Mouse (Mus musculus) embryo, embryonic 9.5 days (tissue): Measurements from ENCODE around the gene Fkbp4.

Experiments used
- DNase-seq: peaks from one replicate; pipeline ENCODE4 v3.0.0-alpha.2; 2017; ENCODE audit errors: extremely low spot score

Gene Fkbp4

DNA sequence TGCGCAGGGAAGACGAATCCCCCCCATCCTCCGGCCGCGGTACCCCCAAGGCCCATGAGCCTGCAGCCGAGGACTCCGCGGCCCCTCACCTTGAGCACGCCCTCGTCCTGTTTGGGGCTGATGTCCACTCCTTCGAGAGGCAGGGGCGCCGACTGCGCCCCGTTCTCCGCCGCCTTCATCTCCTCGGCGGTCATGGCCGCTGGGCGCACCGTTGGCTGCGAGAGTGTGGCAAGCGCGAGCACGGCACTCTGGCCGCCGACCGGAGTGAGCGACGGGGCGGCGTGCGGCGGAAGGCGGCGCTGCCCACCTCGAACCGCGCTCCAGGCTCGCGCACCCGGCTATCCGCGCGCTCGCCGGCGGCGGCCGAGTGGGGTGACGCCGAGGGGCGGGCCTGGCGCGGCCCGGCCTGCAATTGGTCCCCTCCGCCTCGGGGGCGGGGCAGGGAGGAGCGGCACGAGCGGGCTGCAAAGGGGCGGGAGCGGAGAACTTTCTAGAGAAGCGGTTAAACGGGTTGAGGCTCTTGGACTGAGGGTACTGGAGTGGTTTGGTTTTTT is at the start of gene Fkbp4:
Gene Fkbp4 (minus strand): TSS at position 361 of the 554 bp plus-strand sequence.
- peak; percentile 93 for DNase-seq

- DNase-seq, result no peak
Observed at GRCm38 (mm10) chr6:128487736-128488135, 49.3 kb upstream of the Fkbp4 start.

DNA sequence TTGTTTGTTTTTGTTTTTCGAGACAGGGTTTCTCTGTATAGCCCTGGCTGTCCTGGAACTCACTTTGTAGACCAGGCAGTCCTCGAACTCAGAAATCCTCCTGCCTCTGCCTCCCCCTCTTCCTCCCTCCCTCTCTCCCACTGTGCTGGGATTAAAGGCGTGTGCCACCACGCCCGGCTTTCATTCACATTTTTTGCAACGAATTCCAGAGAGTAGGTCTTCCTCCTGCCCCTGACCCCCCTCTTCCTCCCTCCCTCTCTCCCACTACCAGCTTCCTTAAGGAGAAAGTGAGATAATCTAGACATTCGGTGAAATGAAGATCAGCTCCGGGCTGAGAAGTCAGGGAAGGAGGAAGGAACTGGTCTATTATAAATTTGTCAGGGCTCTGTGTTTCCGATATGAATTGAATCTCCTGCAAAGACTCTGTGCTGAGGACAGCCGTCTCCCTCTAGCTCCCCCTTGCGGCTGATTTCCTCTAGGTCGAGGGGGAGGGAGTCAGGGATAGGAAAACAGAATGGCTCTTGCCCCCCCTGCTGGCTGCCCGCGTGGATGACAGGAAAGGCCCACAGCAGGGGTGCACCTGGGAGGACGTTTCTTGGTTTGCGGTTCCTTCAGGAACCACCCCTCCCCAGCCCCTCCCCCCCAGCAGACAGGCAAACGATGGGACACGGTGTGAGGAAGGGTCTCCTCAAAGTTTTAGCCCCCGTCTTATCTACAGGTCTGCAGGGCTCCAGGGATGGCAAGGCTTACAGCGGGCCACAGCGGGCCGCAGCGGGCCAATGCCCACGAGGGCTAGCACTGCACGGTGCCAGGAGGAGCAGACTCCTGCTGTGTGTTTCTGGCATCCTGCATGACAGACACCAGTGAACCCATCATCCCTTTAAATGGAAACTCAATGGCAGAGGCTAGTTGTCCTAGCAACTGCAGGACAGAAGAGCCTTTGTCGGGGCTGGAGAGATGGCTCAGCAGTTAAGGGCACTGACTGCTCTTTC is 41.3 kb upstream of the Fkbp4 start:
- DNase-seq, result peak; percentile 96

- no peak for DNase-seq
Observed at GRCm38 (mm10) chr6:128477495-128477894, 39.0 kb upstream of the Fkbp4 start.

DNA sequence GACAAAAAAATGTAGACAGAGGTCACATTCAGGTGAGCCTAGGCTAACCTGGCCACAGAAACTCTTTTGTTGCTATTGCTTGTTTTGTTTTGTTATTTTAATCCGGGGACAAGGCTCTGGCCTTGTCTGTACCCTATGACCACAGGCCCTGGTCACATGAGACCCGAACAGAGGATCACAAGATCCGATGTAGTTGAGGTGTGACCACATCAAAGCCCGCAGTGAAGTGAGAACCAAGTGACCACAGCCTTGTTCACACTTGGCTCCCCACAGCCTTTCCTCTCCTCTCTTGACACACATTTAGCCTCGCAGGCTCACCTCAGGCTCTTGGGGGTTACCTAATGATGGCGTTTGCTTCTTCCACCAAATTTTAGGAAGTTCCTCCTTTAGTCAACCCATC is 35.6 kb upstream of the Fkbp4 start:
- no peak for DNase-seq

- peak; percentile 53 for DNase-seq
Observed at GRCm38 (mm10) chr6:128469451-128469850, 31.0 kb upstream of the Fkbp4 start.

GRCm38 (mm10) chr6:128467298-128467697 is 28.8 kb upstream of the Fkbp4 start:
- no peak for DNase-seq

DNA sequence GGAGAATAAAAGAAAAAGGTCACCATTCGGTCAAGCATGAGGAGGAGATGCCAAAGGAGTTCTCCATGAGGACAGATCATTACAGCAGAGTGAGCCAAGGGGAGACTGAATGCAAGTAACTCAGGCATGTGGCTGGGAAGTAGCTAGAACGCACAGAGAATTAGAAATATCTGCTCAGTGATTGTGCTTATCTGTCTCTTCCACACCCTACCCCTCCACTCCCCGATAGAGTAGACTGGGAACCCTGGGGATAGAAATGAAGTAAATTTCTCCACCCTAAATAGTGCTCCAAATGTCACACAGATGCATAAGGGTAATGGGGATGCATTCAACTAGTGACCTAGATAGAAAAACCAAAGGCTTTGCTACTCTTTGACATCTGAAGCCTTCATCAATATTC is 28.1 kb upstream of the Fkbp4 start:
- no peak for DNase-seq

DNA sequence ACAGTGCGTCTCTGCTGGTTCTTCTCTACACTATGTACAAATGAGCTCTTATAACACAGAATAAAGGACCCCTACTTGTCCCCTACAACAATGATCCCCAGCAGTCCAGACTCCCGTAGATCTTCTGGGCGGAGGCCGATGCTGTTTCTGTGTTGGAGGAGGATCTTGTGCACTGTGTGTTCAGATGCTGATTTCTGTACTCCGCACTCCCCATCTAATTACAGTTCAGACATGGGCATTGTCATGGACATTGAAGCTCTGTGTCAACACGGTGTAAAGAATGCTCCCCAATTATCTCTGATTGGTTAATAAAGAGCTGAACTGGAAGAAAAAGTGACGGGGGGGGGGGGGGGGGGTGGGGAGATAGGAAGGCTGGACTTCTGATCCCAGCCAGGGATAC is 27.6 kb upstream of the Fkbp4 start:
- DNase-seq, result no peak

DNA sequence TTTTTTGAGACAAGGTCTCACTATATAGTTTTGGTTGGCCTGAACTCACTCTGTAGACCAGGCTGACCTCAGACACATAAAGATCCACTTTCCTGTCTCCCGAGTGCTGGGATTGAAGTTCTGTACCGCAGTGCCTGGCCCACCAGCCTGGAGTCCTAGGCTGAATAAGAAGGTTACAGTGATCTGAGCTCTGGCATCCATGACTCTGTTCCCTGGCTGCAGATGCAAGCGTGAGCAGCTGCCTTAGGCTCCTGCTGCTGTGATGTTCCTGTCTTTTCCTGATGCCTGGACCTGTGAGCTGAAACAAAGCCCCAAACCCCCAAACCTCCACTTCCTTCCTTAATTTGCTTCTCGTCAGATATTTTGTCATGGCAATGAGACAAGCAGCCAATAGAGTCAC is 26.5 kb upstream of the Fkbp4 start:
- no peak for DNase-seq

GRCm38 (mm10) chr6:128461606-128462005 is 23.1 kb upstream of the Fkbp4 start:
- DNase-seq, result no peak

DNA sequence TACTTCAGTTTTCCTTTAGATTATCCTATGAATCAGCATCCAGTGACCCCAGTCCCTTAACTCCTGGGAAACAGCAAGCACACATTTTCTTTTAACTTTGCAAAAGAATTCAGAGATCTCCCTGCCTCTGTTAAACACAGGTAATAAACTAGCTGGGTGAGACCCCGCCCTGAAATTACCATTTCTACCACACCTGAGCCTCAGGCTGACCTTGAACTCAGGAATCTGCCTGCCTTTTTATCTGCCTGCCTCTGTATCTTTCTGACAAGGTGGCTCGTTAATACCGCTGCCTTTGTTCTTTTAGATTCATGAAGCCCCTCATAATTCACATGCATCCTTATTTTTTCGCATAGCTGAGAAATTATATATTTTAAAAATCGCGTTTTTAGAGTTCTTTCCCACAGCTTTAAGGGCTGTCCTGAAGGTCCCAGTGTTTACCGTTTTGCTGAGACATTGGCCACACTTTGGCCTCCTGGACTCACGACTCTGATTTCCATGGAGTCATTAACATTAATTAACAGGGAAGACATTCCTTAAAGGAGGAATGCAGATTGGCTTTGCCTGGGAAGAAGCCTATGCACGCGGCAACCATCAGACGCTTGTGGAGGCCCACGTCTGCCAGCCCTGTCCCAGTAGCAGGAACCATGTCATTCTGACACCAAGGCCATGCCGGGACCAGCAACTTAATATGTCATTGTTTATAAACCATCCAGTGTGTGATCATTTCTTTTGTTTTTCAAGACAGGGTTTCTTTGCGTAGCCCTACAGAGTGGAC is 22.4 kb upstream of the Fkbp4 start:
- no peak for DNase-seq

- no peak for DNase-seq
Observed at GRCm38 (mm10) chr6:128460321-128460720, 21.8 kb upstream of the Fkbp4 start.

GRCm38 (mm10) chr6:128457186-128457585 is 18.7 kb upstream of the Fkbp4 start:
- DNase-seq, result no peak

GRCm38 (mm10) chr6:128455835-128456605 is 17.5 kb upstream of the Fkbp4 start:
- DNase-seq, result no peak

- DNase-seq, result no peak
Observed at GRCm38 (mm10) chr6:128447063-128447462, 8.6 kb upstream of the Fkbp4 start.

GRCm38 (mm10) chr6:128445761-128446535 is 7.5 kb upstream of the Fkbp4 start:
- peak; percentile 66 for DNase-seq

- DNase-seq, result no peak
Observed at GRCm38 (mm10) chr6:128440238-128440637, 1.8 kb upstream of the Fkbp4 start.

GRCm38 (mm10) chr6:128438871-128439341 is 429 bp upstream of the Fkbp4 start:
- DNase-seq, result no peak

DNA sequence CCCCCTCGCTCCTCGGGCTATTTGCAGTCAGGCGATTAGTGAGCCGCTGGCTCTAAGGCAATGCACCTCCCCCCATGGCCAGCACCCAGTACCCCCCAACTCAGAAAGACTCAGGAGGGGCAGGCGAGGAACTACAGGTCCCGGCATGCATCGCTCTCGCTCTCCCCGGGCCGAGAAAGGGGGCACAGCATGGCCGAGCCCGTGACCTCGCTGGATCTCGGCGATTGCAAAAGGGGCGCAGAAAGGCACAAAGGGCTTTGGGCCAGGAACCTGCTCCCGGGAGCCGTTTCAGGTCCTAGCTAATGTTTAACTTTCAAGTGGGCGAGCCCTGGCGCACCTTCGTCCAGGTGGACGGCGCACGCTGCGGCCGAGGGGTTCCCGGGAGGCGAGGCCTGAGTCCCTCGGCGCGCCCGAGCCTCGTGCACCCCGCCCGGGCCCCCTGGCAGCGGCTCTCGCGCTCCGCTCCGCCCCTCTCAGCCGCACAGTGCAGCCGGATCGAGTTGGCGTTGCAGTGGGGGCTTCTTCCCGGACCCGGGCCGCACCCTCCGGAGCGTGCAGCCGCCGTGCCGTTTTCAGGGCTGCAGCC is 653 bp downstream of the Fkbp4 start:
- DNase-seq, result peak; percentile 79
